Mouse (Mus musculus): Measurements from ENCODE around the gene Zfp583.
"Not testable (repeated sequence)": the region's sequence is repeated elsewhere in the genome, so short reads cannot be mapped to it uniquely, and the experiment has no call there.

Gene Zfp583

GRCm38 (mm10) chr7:6331233-6331956 lies at the start of gene Zfp583:
Gene Zfp583, minus strand, starts transcription at chr7:6331285.
- no peak for DNase-seq (ENCODE audit: extremely low read depth, low read depth)

- no peak for DNase-seq (ENCODE audit: extremely low read depth, low read depth)
These were observed 47.4 kb upstream of the Zfp583 start for GRCm38 (mm10) chr7:6378441-6378840.

DNA sequence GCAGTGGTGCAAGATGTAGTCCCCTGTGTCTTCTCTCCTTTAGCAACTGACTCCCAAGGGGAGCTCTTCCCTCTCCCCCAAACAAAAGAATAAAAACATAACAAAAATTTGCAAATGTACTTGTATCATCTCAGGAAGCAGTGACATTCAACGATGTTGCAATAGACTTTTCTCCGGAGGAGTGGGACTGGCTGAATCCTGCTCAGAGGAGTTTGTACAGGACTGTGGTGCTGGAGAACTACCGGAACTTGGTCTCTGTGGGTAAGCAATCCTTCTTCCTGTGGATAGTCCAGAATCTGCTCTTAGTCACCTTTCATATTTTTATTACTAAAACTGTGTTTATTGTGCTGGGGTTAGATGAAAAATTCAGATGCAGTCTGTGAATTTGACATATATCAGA lies 41.9 kb upstream of the Zfp583 start:
- DNase-seq (ENCODE audit: extremely low read depth, low read depth), result no peak

DNA sequence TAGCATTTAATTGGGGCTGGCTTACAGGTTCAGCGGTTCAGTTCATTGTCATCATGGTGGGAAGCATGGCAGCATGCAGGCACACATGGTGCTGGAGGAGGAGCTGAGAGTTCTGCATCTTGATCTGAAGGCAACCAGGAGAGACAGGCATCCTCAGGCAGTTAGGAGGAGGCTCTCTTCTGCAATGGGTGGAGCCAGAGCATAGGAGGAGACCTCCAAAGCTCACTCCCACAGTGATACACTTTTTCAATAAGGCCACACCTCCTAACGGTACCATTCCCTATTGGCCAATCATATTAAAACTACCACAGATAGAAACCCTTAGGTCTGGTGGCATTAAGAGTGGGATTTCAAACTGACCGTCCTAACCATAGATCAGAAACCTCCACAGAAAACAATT lies 38.4 kb upstream of the Zfp583 start:
- DNase-seq (ENCODE audit: extremely low read depth, low read depth), result no peak

DNA sequence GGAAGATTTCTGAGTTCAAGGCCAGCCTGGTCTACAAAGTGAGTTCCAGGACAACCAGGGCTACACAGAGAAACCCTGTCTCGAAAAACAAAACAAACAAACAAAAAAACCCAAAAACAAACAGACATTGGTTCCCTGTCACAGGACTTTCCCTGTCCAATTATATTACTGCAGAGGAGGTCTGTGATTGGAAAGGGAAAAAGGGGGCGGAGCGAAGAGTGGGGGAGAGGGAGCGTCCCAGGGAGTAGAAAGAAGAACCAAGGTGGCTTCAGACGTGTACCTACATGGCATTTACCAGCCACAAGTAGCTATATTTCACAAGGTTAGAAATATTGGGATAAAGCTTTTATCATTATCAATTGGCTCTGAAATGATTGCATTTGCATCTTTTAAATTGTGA lies 37.1 kb upstream of the Zfp583 start:
- not testable (repeated sequence) for DNase-seq (ENCODE audit: extremely low read depth, low read depth)

GRCm38 (mm10) chr7:6367185-6367584 lies 36.1 kb upstream of the Zfp583 start:
- no peak for DNase-seq (ENCODE audit: extremely low read depth, low read depth)

GRCm38 (mm10) chr7:6364761-6365160 lies 33.7 kb upstream of the Zfp583 start:
- no peak for DNase-seq (ENCODE audit: extremely low read depth, low read depth)

- DNase-seq (ENCODE audit: extremely low read depth, low read depth), result peak; percentile 90
These were observed 32.0 kb upstream of the Zfp583 start, which contains the start of gene Zfp78 for GRCm38 (mm10) chr7:6363047-6363488. Gene Zfp78, plus strand, starts transcription at chr7:6363280.

DNA sequence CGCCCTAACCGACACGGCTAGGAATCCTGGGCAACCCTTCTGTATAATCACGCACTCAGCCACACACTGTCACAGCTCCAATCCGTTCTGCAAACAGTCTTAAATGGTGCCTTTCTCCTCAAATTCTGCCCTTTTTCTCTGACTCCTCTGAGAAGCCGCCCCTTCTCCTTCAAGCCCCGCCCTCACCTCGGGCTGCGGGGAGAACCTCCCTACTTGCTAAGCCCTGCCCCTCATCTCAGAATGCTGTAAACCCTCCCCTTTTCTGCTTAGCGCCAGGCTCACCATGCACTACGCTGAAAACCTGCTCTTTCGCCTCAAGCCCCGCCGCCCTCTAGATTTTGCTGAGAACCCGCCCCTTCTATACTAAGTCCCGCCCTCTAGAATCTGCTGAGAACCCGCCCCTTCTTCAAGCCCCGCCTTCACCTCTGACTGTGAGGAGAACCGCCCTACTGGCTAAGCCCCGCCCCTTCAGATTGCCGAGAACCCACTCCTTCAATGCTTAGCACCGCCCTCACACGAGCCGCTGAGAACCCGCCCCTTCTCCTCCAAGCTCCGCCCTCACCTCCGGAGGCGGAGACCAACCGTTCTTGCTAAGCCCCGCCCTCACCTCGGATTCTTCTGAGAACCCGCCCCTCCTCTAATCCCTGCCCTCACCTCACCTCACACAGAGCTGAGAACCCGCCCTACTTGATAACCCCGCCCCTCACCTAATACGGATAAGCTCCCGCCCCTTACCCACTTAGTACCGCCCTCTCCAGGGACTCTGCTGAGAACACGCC lies 31.4 kb upstream of the Zfp583 start:
- DNase-seq (ENCODE audit: extremely low read depth, low read depth), result peak; percentile 86

DNA sequence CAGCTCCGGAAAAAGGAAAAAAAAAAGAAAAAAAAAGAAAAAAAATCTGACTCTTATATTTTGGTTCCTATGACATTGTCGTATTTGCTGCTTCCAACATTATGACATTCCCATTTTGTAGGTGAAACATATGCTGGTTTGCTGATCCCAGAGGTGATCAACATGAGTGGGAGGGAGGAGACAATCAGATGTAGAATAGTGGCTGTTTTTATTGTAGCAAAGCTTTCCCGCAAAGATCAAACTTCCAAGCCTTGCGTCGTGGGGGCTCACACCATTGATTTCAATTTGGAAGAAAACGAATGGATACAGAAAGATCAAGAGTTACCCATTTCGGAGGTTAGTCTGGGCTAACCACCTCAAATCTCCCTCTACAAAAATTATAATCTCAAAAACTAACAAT lies 30.7 kb upstream of the Zfp583 start:
- no peak for DNase-seq (ENCODE audit: extremely low read depth, low read depth)

DNA sequence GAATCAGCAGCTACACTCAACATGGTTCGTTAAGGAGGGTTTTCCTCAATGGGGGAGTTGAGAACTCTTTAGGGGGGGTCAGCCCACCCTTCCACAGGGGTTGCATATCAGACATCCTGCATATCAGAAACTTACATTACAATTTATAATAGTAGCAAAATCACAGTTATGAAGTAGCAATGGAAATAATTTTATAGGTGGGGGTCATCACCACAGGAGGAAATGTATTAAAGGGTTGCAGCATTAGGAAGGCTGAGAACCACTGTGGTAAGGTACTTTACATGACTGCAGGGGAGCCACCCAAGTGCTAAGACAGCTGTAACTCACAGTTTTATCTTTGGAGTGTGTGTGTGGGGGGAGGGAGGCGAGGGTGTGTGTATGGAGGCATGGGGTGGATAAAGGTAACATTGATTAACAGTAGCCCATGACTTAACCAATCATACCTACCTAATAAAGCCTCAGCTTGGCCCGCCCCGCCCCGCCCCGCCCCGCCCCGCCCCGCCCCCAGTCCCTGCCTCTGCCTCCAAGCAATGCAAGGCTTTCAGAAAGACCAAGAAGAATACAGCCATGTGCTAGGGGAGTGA lies 29.5 kb upstream of the Zfp583 start:
- DNase-seq (ENCODE audit: extremely low read depth, low read depth), result no peak

DNA sequence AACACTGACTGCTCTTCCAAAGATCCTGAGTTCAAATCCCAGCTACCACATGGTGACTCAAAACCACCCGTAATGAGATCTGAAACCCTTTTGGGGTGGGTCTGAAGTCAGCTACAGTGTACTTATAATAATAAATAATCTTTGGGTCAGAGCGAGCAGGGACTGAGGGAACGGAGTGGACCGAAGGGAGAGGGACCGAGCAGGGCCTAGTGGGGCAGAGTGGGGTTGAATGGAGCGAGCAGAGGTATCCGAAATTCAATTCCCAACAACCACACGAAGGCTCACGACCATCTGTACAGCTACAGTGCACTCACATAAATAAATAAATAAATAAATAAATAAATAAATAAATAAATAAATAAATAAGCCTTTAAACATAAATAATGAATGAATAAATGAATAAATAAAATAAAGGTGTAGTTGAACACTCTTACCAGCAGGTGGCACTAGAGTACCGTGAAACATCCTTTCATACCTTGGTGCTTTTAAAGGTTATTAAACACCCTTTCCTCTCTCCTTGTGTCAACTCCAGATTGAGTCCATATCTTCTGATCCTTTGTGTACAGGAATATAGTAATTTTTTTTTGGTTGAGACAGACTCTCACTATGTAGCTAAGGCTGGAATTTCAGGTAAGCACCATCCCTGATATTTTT lies 28.0 kb upstream of the Zfp583 start:
- peak; percentile 52 for DNase-seq (ENCODE audit: extremely low read depth, low read depth)

DNA sequence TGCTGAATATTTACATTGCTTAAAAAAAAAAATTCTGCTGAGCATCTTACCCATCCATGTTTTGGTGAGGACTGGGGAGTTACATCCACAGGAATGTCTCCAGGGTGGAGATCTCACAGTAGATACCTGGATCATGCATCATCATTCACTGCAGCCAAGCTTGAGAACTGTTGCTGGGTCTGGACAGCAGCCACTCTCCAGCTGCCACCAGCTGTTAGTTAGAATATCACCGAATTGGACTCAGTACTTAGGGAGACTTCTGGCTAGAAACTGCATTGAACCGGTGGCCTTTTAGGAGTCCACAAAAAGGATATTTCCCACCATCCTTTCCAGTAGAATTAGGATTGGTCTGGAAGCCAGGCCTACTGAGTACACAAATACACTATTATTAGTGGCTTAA lies 27.0 kb upstream of the Zfp583 start:
- no peak for DNase-seq (ENCODE audit: extremely low read depth, low read depth)

DNA sequence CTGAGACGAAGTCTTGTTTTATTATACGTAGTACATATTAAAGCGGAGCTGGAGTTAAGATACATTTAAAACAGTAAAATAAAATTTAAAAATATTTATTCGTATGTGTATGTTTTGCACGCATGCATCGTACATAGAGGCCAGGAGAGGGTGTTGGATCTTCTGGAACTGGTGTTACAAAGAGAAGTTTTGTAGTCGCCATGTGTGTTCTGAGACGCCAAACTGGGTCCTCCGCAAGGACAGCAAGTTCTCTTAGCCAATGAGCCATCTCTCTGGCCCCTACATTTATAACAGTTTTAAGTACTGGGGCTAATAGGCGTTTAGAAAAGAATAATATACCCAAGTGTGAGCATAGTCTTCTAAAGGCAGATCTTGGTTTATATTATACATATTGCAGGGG lies 13.0 kb upstream of the Zfp583 start:
- no peak for DNase-seq (ENCODE audit: extremely low read depth, low read depth)

DNA sequence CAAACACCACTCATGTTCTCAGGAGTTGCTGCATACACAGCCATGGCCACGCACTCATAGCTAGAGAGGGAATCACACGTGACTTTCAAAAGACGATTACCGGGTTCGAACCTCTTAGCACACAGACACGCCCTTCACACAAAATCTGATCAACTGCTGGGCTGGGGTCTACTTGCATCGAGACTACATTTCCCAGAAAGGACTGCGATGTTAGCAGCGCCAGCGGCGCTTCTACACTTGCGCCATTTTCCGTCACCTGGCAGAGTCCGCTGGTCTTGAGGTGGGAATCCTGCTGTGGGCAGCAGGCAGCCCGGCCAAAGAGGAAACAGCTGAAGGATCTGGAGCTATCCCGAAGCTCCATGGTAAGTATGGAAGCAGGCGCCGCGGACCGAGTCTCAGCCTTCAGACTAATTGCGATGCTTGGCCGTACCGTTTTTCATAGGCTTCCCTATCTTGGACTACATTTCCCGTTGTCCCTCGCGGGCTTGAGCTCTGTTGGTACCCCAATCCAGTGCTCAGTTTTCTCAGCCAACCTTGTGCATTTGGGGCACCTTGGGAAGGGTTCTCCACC lies 12.5 kb upstream of the Zfp583 start, which contains the start of gene Gm3854:
Gm3854 (plus strand) TSS at position 259 of the 571 bp plus-strand sequence.
- DNase-seq (ENCODE audit: extremely low read depth, low read depth), result no peak

- DNase-seq (ENCODE audit: extremely low read depth, low read depth), result no peak
These were observed 8.8 kb upstream of the Zfp583 start for GRCm38 (mm10) chr7:6339865-6340264.

DNA sequence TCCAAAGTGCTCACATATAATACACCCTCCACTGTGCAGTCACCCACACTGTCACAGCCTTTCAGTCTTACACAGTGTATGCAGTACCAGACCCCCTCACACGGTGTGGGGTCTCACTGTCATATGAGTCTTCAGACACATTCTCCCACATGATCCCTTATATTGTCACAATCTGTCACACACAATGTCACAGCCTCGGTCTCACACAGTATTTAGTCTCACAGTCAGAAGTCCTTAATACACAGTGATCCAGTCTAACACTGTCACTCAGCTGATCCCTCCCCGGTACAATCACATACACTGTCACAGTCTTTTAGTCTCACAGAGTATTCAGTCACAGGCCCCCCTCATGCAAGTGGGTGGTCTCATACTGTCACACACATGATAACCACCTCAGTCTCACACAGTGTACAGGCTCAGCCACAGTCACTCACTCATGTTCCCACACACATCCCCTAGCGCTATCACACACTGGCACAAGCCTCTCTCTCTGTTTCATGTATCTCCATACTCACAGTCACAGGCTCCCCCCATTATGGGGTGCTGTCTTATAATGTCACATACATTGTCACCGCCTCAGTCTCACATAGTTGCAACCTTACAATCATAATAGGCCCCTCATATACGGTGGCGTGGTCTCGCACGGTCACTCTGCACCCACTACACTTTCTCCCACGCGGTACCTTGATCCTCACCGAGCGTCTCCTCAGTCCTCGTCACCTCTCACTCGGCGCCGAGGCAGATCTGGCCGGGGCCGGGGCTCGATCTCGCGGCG lies 440 bp downstream of the Zfp583 start:
- DNase-seq (ENCODE audit: extremely low read depth, low read depth), result no peak

DNA sequence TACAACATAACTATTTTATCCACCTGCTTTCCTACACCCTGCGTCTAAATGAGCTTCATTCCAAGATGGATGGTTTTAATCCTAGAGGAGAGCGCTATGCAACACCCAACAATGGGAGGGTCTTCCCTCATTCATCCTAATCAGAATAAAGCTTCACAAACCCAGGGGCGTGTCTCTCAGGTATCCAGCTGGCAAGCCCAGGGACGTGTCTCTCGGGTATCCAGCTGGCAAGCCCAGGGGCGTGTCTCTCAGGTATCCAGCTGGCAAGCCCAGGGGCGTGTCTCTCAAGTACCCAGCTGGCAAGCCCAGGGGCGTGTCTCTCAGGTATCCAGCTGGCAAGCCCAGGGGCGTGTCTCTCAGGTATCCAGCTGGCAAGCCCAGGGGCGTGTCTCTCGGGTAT lies 30.3 kb downstream of the Zfp583 start:
- DNase-seq (ENCODE audit: extremely low read depth, low read depth), result not testable (repeated sequence)

- DNase-seq (ENCODE audit: extremely low read depth, low read depth), result not testable (repeated sequence)
These were observed 40.0 kb downstream of the Zfp583 start for GRCm38 (mm10) chr7:6291121-6291520.

DNA sequence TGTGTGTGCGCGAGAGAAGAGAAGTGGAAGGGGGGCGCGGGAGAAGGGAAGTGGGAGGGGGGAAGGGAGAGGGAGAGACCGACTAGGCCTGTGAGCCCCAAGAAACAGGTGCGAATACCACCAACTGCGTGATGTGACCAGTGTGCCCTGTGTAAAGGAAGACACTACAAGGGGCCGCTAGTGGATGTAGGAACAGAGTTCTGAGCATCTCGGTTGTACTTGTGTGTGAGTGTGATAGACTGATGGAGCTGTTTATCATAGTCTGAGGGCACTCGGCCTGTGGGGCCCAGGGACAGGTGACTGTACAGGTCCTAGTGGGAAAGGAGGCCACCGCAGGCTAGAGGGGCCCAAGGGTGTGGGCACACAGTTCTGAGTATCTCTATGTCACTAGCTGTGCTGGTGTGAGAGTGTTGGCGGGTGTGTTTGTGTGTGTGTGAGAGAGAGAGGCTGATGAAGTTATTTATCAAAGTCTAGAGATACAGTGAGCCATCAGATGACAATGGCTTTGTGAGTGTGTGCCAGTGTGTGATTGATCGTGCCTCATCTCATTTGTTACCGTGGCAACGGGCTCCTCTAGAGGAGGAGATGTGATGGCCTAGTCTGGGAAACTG lies 44.1 kb downstream of the Zfp583 start:
- no peak for DNase-seq (ENCODE audit: extremely low read depth, low read depth)

All from MEL-GATA-1-ER (cell line).